Mouse (Mus musculus) myocyte (in vitro differentiated cells): Measurements from ENCODE around the gene Fkbp5. TPM values are rescaled to one million over a fixed set of nuclear protein-coding genes. Genes with fewer than 3 reads are reported as not detected.

Source experiments
- H3K27me3 ChIP-seq: one replicate; pipeline ENCODE4 v1.6.1; 2011; ENCODE audit not compliant: control insufficient read depth, insufficient read depth, insufficient read length
- H3K36me3 ChIP-seq: one replicate; pipeline ENCODE4 v1.6.1; 2011; ENCODE audit not compliant: control insufficient read depth, insufficient read depth
- H3K4me2 ChIP-seq: one replicate; pipeline ENCODE4 v1.6.1; 2011; ENCODE audit warnings: low read depth, control low read depth
- H3K4me3 ChIP-seq: one replicate; pipeline ENCODE4 v1.5.1; 2011; ENCODE audit warnings: mild to moderate bottlenecking, control low read depth, moderate library complexity
- H3K79me2 ChIP-seq: one replicate; pipeline ENCODE4 v1.6.1; 2011; ENCODE audit not compliant: control insufficient read depth, insufficient read depth
- H3ac ChIP-seq: one replicate; pipeline ENCODE4 v1.6.1; 2011; ENCODE audit not compliant: control insufficient read depth, insufficient read length
- CEBPB ChIP-seq: IDR thresholded peaks from 2 replicates; pipeline ENCODE4 v1.6.1; 2011; ENCODE audit warnings: mild to moderate bottlenecking, moderate library complexity; ENCODE audit not compliant: poor library complexity, insufficient read depth, severe bottlenecking
- E2F4 ChIP-seq: IDR thresholded peaks from one replicate; pipeline ENCODE4 v1.6.1; 2011; ENCODE audit warnings: mild to moderate bottlenecking, control low read depth, moderate library complexity; ENCODE audit not compliant: insufficient read depth
- MYOD1 ChIP-seq, 3 experiments: IDR thresholded peaks; one replicate each; pipeline ENCODE4 v1.6.1; 2011; ENCODE audit warnings: control low read depth in 2 of 3, low read depth in 2 of 3, mild to moderate bottlenecking in 2 of 3, moderate library complexity in 1 of 3; ENCODE audit not compliant: insufficient read length in 2 of 3, control insufficient read depth in 1 of 3
- MYOG ChIP-seq, 3 experiments: IDR thresholded peaks; one replicate each; pipeline ENCODE4 v1.6.1; 2011; ENCODE audit warnings: control low read depth in 2 of 3, low read depth in 2 of 3, mild to moderate bottlenecking in 2 of 3; ENCODE audit not compliant: insufficient read length in 2 of 3, control insufficient read depth in 1 of 3, insufficient read depth in 1 of 3
- POLR2A ChIP-seq: IDR thresholded peaks from one replicate; pipeline ENCODE4 v1.6.1; 2011; ENCODE audit warnings: low read depth, mild to moderate bottlenecking, control low read depth, moderate library complexity; ENCODE audit not compliant: insufficient read length
- POLR2AphosphoS2 ChIP-seq: IDR thresholded peaks from one replicate; pipeline ENCODE4 v1.6.1; 2011; ENCODE audit warnings: low read depth, control low read depth; ENCODE audit not compliant: insufficient read length
- REST ChIP-seq: IDR thresholded peaks from one replicate; pipeline ENCODE4 v1.6.1; 2011; ENCODE audit warnings: mild to moderate bottlenecking, control low read depth, moderate library complexity; ENCODE audit not compliant: insufficient read depth, insufficient read length
- SRF ChIP-seq: IDR thresholded peaks from one replicate; pipeline ENCODE4 v1.6.1; 2011; ENCODE audit warnings: low read depth; ENCODE audit not compliant: control insufficient read depth, insufficient read length
- TCF12 ChIP-seq: IDR thresholded peaks from one replicate; pipeline ENCODE4 v1.6.1; 2011; ENCODE audit warnings: mild to moderate bottlenecking, control low read depth; ENCODE audit not compliant: poor library complexity, insufficient read depth, severe bottlenecking
- TCF3 ChIP-seq: IDR thresholded peaks from one replicate; pipeline ENCODE4 v1.6.1; 2011; ENCODE audit warnings: low read depth, control low read depth; ENCODE audit not compliant: insufficient read length
- USF1 ChIP-seq: IDR thresholded peaks from one replicate; pipeline ENCODE4 v1.6.1; 2011; ENCODE audit warnings: low read depth, mild to moderate bottlenecking, control low read depth, moderate library complexity
- polyA plus RNA-seq: library from polyadenylated mRNA; unstranded; fragments of >200 nt; fragmentation: generic; extraction: Trizol; gene quantifications from one replicate; pipeline ENCODE4 v1.2.1, GENCODE M21; 2012; ENCODE audit warnings: missing spikeins

The Fkbp5 gene
- polyA plus RNA-seq, 1 experiment: 11.6 TPM

GRCm38 (mm10) chr17:28351353-28351890 lies 165.9 kb downstream of the Fkbp5 start:
- TF ChIP-seq POLR2AphosphoS2: no peak
- TF ChIP-seq TCF3: no peak
- TF ChIP-seq POLR2A: no peak
- no peak for TF ChIP-seq USF1
- TF ChIP-seq E2F4: no peak
- no peak for TF ChIP-seq MYOD1 (IDR thresholded peaks at IDR 0.05; ENCODE audit: control insufficient read depth in 1 of 3, insufficient read length in 2 of 3, low read depth in 2 of 3)
- TF ChIP-seq REST: no peak
- TF ChIP-seq CEBPB: no peak
- no peak for TF ChIP-seq MYOG (IDR thresholded peaks at IDR 0.05; ENCODE audit: control insufficient read depth in 1 of 3, insufficient read depth in 1 of 3, insufficient read length in 2 of 3, low read depth in 2 of 3)
- no peak for TF ChIP-seq TCF12
- peaks cover 34% of the 10 kb centered on the region for H3K79me2 ChIP-seq
- peak overlapping the region; percentile 80 for H3ac ChIP-seq
- H3K4me2 ChIP-seq: peak overlapping the region; percentile 83
- peak overlapping the region; percentile 73 for H3K4me3 ChIP-seq
- H3K27me3 ChIP-seq: no peaks in the 10 kb centered on the region
- no peaks in the 10 kb centered on the region for H3K36me3 ChIP-seq

GRCm38 (mm10) chr17:28350466-28351352 lies 166.6 kb downstream of the Fkbp5 start, which contains the start of gene Tead3:
Gene Tead3, minus strand, starts transcription at chr17:28350817.
- peak within 1 kb of the TSS; percentile 73 for H3K4me3 ChIP-seq
- TF ChIP-seq POLR2AphosphoS2: peak; percentile 54
- no peak for TF ChIP-seq USF1
- no peak for TF ChIP-seq REST
- TF ChIP-seq CEBPB: no peak
- TF ChIP-seq POLR2A: peak; percentile 74
- no peak for TF ChIP-seq MYOD1 (IDR thresholded peaks at IDR 0.05; ENCODE audit: control insufficient read depth in 1 of 3, insufficient read length in 2 of 3, low read depth in 2 of 3)
- no peak for TF ChIP-seq TCF12
- H3K4me2 ChIP-seq: peak within 1 kb of the TSS; percentile 97
- H3ac ChIP-seq: peak within 1 kb of the TSS; percentile 80
- no peaks in the 10 kb centered on the region for H3K36me3 ChIP-seq
- H3K79me2 ChIP-seq: peaks cover 40% of the 10 kb centered on the region
- no peaks in the 10 kb centered on the region for H3K27me3 ChIP-seq

DNA sequence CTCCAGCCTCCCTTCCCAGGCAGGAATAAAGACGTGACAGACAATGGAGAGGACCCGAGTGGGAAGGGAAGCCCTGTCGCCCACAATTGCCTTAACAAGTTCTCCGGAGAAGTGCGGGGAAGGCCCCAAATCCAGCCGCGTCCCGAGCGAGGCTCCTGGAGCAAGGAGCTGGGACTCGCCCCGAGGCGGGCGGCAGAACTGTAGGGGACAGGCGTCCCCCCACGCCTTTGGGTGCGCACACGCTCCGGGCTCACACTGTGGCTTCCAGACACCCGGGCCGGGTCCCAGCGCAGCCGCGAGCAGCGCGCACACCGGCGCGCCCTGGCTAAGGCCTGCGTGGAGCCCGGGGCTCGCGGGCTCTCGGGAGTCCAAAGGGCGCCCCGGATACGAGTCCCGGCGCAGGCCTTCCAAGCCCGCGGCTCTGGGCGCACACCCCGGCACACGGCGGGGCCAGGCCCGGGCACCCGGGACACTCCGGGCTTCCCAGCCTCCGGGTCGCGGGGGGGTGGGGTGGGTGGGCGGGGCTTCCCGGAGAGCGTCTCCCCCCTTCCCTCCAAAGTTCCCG lies 167.3 kb downstream of the Fkbp5 start:
- Histone ChIP-seq H3K27me3 (no peaks in the 10 kb centered on the region), H3K36me3 (no peaks in the 10 kb centered on the region), H3K4me3 (peak overlapping the region; percentile 73), H3K79me2 (peaks cover 40% of the 10 kb centered on the region), H3ac (peak overlapping the region; percentile 80), H3K4me2 (peak overlapping the region; percentile 97)
- TF ChIP-seq E2F4 (no peak), POLR2A (peak; percentile 44), POLR2AphosphoS2 (peak; percentile 15)

DNA sequence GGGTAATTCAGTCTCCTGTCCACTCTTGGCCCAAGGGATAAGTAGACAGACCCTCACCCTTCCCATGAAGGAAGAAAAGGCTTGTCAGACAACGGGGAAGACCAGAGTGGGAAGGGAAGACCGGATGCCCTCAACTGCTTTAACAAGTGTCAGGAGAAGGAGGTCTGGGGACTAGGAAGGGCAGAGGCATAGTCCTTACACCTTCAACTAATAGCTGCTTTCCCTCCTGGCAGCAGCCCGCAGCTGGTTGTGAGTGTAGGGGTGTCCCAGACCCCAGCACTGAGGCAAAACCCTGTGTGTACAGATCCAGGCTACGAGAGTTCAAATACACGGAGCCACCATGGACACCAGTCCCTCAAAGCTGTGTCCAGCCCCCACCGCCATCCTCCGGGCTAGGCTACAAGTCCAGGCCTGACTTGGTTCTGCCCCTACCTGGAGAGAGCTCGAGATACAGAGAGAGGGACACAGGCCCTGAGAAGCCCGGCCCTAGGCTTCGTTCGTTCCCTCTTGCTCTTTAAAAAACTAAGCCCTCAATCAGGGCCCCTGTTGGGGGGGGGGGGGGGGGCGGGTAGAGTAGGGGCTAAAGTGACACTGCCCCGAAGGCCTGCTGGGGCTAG lies 168.0 kb downstream of the Fkbp5 start:
- Histone ChIP-seq H3K4me3 (peak overlapping the region; percentile 73), H3K36me3 (no peaks in the 10 kb centered on the region), H3K79me2 (peaks cover 46% of the 10 kb centered on the region), H3ac (peak overlapping the region; percentile 80), H3K4me2 (peak overlapping the region; percentile 97), H3K27me3 (no peaks in the 10 kb centered on the region)
- TF ChIP-seq POLR2AphosphoS2 (no peak), TCF3 (no peak), SRF (no peak), POLR2A (no peak), CEBPB (no peak), MYOD1 (IDR thresholded peaks at IDR 0.05; ENCODE audit: control insufficient read depth in 1 of 3, insufficient read length in 2 of 3, low read depth in 2 of 3) (no peak), TCF12 (no peak), USF1 (no peak)

Other genes with a start within 250 kb of the Fkbp5 start
- 28.5 TPM for gene Fance, start 204.0 kb downstream of the Fkbp5 start, polyA plus RNA-seq
- 2,984 TPM for gene Rpl10a, start 189.1 kb downstream of the Fkbp5 start, polyA plus RNA-seq
- gene Tead3, start 166.7 kb downstream of the Fkbp5 start, polyA plus RNA-seq: 20.1 TPM
- gene Tulp1, start 152.3 kb downstream of the Fkbp5 start, polyA plus RNA-seq: not detected
- not detected for gene Armc12, start 13.3 kb upstream of the Fkbp5 start, polyA plus RNA-seq
- not detected for gene Clpsl2, start 31.9 kb upstream of the Fkbp5 start, polyA plus RNA-seq
- gene Clps, start 43.2 kb upstream of the Fkbp5 start, polyA plus RNA-seq: not detected
- gene Lhfpl5, start 58.1 kb upstream of the Fkbp5 start, polyA plus RNA-seq: 0.04 TPM
- 18.2 TPM for gene Srpk1, start 105.2 kb upstream of the Fkbp5 start, polyA plus RNA-seq
- gene Slc26a8, start 172.7 kb upstream of the Fkbp5 start, polyA plus RNA-seq: not detected
- 34.6 TPM for gene Mapk14, start 173.8 kb upstream of the Fkbp5 start, polyA plus RNA-seq
- not detected for gene AC170998.1, start 208.6 kb upstream of the Fkbp5 start, polyA plus RNA-seq